Mouse (Mus musculus) ES-E14 (cell line): Measurements from ENCODE around the gene Il4ra. TPM values are rescaled to one million over a fixed set of nuclear protein-coding genes. Genes with fewer than 3 reads are reported as not detected.

Source experiments
- DNase-seq: peaks from one replicate; pipeline ENCODE4 v3.0.0-alpha.2; 2013; ENCODE audit warnings: low read depth, low spot score
- H3K27ac ChIP-seq: 2 replicates; pipeline ENCODE4 v1.5.1; 2012; ENCODE audit warnings: low read depth, mild to moderate bottlenecking, low read length, moderate library complexity, mixed read lengths; ENCODE audit not compliant: poor library complexity, insufficient read depth, severe bottlenecking
- H3K36me3 ChIP-seq: 2 replicates; pipeline ENCODE4 v1.6.1; 2012; ENCODE audit warnings: mild to moderate bottlenecking, low read length, moderate library complexity, mixed read lengths; ENCODE audit not compliant: control insufficient read depth, poor library complexity, insufficient read depth, severe bottlenecking
- H3K4me1 ChIP-seq, 2 experiments: fragments of 150-350 bp in 1 of 2; sonication (generic) in 1 of 2; 2 replicates each; pipeline ENCODE4 v1.6.1; 2012; ENCODE audit warnings: low read length in 2 of 2, mild to moderate bottlenecking in 1 of 2, mixed read lengths in 1 of 2; ENCODE audit not compliant: control insufficient read depth in 2 of 2, insufficient read depth in 2 of 2, poor library complexity in 1 of 2
- H3K4me3 ChIP-seq, 2 experiments: fragments of 150-350 bp in 1 of 2; sonication (generic) in 1 of 2; 2 replicates each; pipeline ENCODE4 v1.5.1; 2012; ENCODE audit warnings: low read length in 2 of 2, low read depth in 1 of 2, mild to moderate bottlenecking in 1 of 2, mixed read lengths in 1 of 2; ENCODE audit not compliant: insufficient read depth in 1 of 2, poor library complexity in 1 of 2, severe bottlenecking in 1 of 2
- H3K9ac ChIP-seq: 2 replicates; pipeline ENCODE4 v1.6.1; 2012; ENCODE audit warnings: low read depth, mild to moderate bottlenecking, low read length, mixed read lengths; ENCODE audit not compliant: poor library complexity, insufficient read depth, severe bottlenecking
- H3K9me3 ChIP-seq: fragments of 150-350 bp; sonication (generic); 2 replicates; pipeline ENCODE4 v1.6.1; 2012; ENCODE audit warnings: low read depth, mild to moderate bottlenecking, low read length; ENCODE audit not compliant: control insufficient read depth, insufficient read depth
- CHD2 ChIP-seq: IDR thresholded peaks from 2 replicates; pipeline ENCODE4 v1.6.1; 2014; ENCODE audit warnings: mild to moderate bottlenecking, low read depth, low read length, inconsistent platforms
- HCFC1 ChIP-seq: IDR thresholded peaks from 2 replicates; pipeline ENCODE4 v1.6.1; 2012; ENCODE audit warnings: low read length, inconsistent platforms, borderline replicate concordance; ENCODE audit not compliant: insufficient read depth
- MAFK ChIP-seq: IDR thresholded peaks from 2 replicates; pipeline ENCODE4 v1.6.1; 2014; ENCODE audit warnings: mild to moderate bottlenecking, low read depth, low read length, inconsistent platforms; ENCODE audit not compliant: insufficient read depth
- ZC3H11A ChIP-seq: IDR thresholded peaks from 2 replicates; pipeline ENCODE4 v1.6.1; 2012; ENCODE audit warnings: low read depth, mild to moderate bottlenecking, inconsistent platforms, low read length, borderline replicate concordance
- ZNF384 ChIP-seq: IDR thresholded peaks from 2 replicates; pipeline ENCODE4 v1.6.1; 2012; ENCODE audit warnings: low read depth, low read length, inconsistent platforms
- in situ Hi-C, 2 experiments: fragments of 600-800 bp; cut with MboI; formaldehyde crosslinking; loops; one replicate each; pipeline ENCODE4 v1.15.1; 2025; ENCODE audit warnings: low sequenced_read_pairs in 2 of 2, inconsistent platforms in 1 of 2; ENCODE audit not compliant: unreplicated experiment in 2 of 2
- total RNA-seq: library from RNA; depleted of rRNA; stranded (reverse); fragments of 300-350 nt; gene quantifications from 2 replicates; pipeline ENCODE4 v1.2.3, GENCODE M21; 2012

Il4ra gene
- total RNA-seq, 1 experiment, result 3.4 TPM

DNA sequence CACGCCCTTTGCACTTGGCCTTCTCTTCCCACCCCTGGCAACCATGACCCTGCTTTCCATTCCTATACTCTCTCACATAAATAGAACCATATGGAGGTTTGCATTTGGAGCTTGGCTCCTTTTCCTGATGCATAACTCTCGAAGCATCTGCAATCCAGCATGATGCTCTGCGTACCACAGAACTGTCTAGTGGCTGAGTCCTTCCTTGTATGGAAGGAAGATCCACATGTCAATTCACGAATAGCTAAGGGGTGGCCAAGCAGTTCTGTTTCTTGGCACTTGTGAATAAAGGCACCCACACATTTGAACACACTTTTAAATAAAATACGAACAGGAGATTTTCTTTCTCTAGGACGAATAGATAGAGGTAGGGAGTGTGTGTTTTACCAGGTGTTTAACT lies 34.5 kb upstream of the Il4ra start:
- no peaks in the 10 kb centered on the region for H3K36me3 ChIP-seq
- no peaks in the 10 kb centered on the region for H3K4me1 ChIP-seq
- DNase-seq, result no peak
- H3K9me3 ChIP-seq, result no peaks in the 10 kb centered on the region
- H3K4me3 ChIP-seq, result no peak overlapping the region
- no peak overlapping the region for H3K27ac ChIP-seq
- H3K9ac ChIP-seq, result no peak overlapping the region
- no peak for TF ChIP-seq ZNF384
- TF ChIP-seq ZC3H11A, result no peak
- TF ChIP-seq HCFC1, result no peak
- TF ChIP-seq CHD2, result no peak
- TF ChIP-seq MAFK, result no peak
- in situ Hi-C loops, result no loop called here

DNA sequence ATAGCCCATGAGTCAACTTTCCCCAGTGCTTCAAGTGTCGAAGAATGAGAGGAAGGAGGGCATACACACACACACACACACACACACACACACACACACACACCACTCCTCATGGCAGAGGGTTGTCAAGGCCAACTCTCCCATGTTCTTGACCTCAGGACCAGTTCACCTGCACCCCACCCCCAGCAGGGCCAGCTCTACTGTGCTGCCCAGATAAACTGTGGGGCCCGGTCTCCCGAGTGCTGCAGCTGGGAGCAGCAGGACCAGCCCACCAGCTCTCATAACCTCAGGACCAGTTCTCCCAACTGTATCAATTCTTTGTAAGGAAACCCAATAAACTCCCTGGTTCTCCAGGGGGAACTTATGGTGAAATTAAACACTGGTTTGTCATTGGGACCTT lies 32.2 kb upstream of the Il4ra start:
- Histone ChIP-seq H3K4me3 (no peak overlapping the region), H3K27ac (no peak overlapping the region), H3K4me1 (no peaks in the 10 kb centered on the region), H3K36me3 (no peaks in the 10 kb centered on the region), H3K9me3 (no peaks in the 10 kb centered on the region), H3K9ac (no peak overlapping the region)
- no peak for TF ChIP-seq ZC3H11A
- TF ChIP-seq MAFK, result no peak
- in situ Hi-C loops, result no loop called here
- DNase-seq, result no peak

DNA sequence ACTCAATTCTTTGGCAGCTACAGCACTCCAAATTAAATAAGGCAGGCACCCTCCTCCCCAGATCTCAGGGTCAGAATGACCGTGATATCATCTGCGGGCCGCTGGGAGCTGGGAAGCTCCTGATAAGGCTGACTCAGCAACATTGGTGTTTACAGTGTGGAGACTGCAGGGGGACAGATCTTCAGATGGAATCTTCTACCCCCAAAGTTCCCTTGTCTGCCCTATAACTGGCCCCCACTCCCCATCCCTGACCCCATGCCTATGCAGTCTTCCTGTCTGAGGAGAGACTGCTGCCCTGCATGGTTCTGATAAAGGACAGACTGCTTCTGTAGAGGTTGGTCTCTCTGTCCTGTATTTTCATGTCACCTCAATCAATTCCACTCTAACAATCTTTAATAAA lies 28.9 kb upstream of the Il4ra start:
- H3K27ac ChIP-seq, result no peak overlapping the region
- DNase-seq, result no peak
- TF ChIP-seq ZC3H11A, result no peak
- TF ChIP-seq MAFK, result peak; percentile 86
- TF ChIP-seq CHD2, result no peak
- TF ChIP-seq HCFC1, result no peak

DNA sequence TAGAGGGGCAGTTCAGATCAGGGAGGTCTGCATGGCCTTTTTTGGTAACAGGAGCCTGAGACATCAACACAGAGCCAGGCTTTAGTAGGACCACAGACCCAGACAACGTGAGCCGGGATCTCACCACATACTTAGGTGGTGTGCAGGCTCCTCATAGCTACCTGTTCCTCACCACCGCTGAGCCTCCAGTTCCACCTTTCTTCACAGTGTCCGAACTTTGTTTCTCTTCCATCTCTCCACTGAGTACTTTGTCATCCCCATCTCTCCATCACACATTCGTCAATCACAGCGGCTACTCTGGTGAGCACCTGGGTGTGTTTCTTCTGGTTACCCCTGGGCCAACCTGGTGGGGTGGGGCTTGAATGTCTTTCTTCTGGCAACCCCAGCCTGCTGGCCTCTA lies 24.7 kb upstream of the Il4ra start:
- Histone ChIP-seq H3K4me1 (no peaks in the 10 kb centered on the region), H3K9me3 (no peaks in the 10 kb centered on the region), H3K4me3 (no peak overlapping the region), H3K27ac (no peak overlapping the region), H3K36me3 (no peaks in the 10 kb centered on the region), H3K9ac (no peak overlapping the region)
- TF ChIP-seq HCFC1 (no peak), CHD2 (no peak), ZNF384 (no peak), ZC3H11A (no peak)
- in situ Hi-C loops, result no loop called here
- no peak for DNase-seq

More for the DNA sequence above, 28.9 kb upstream of the Il4ra start:
- H3K9me3 ChIP-seq, result no peaks in the 10 kb centered on the region
- no peaks in the 10 kb centered on the region for H3K36me3 ChIP-seq
- no peaks in the 10 kb centered on the region for H3K4me1 ChIP-seq
- H3K9ac ChIP-seq, result no peak overlapping the region
- in situ Hi-C loops, result no loop called here
- no peak overlapping the region for H3K4me3 ChIP-seq

DNA sequence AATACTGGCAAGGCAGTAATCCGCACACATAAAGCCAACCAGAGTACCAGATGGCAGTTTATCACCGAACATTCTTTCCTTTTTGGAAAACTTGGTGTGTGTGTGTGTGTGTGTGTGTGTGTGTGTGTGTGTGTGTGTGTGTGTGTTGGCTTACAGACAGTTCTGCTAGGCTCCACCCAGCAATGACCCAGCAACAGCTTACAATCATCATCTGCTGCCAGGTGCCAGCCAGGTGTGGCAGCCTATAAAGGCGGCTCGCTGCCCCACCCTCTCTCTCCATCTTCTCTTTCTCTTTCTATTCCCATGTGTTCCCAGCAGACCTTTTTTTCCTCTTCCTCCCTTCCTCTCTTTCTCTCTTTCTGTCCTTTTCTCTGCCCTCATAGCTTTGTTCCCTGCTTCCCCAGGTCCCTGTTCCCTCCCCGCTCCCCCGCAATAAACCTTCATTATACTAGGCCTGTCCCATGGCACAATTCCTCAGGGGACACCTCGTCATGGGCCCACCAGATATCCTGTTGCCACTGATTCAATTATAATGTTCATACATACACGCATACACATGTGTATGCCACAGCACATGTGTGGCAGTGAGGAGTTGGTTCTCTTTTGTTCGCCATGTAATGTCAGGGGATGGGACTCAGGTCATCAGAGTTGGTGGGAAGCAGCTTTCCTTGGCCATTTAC lies 23.9 kb upstream of the Il4ra start:
- Histone ChIP-seq H3K36me3 (no peaks in the 10 kb centered on the region), H3K9me3 (no peaks in the 10 kb centered on the region), H3K4me1 (no peaks in the 10 kb centered on the region), H3K4me3 (no peak overlapping the region), H3K9ac (no peak overlapping the region), H3K27ac (no peak overlapping the region)
- DNase-seq, result no peak
- TF ChIP-seq MAFK (no peak), HCFC1 (no peak), ZNF384 (no peak), CHD2 (no peak), ZC3H11A (no peak)
- in situ Hi-C loops, result no loop called here
